Mouse (Mus musculus) stomach, embryonic 16.5 days (tissue): ENCODE data around the gene Thy1. TPM values are rescaled to one million over a fixed set of nuclear protein-coding genes. Genes with fewer than 3 reads are reported as not detected.

Source experiments
- ATAC-seq: fragments of 200-750 bp; cut with Nextera tagmentation; 2 replicates; pipeline ENCODE4 v1.8.0; 2017; ENCODE audit warnings: moderate number of reproducible peaks, moderate TSS enrichment; ENCODE audit not compliant: insufficient read depth, low FRiP score
- H3K27ac ChIP-seq: fragments of 300-500 bp; sonication (generic); 2 replicates; pipeline ENCODE4 v1.5.1; 2014; ENCODE audit warnings: low read length
- H3K27me3 ChIP-seq: fragments of 300-500 bp; sonication (generic); 2 replicates; pipeline ENCODE4 v1.6.1; 2014; ENCODE audit warnings: low read length, control low read depth, mixed read lengths; ENCODE audit not compliant: control insufficient read depth, insufficient read depth
- H3K36me3 ChIP-seq: fragments of 300-500 bp; sonication (generic); 2 replicates; pipeline ENCODE4 v1.6.1; 2014; ENCODE audit warnings: low read length; ENCODE audit not compliant: control insufficient read depth, insufficient read depth
- H3K4me1 ChIP-seq: fragments of 300-500 bp; sonication (generic); 2 replicates; pipeline ENCODE4 v1.6.1; 2014; ENCODE audit warnings: low read length, control low read depth, mixed read lengths; ENCODE audit not compliant: control insufficient read depth, insufficient read depth
- H3K4me2 ChIP-seq: fragments of 300-500 bp; sonication (generic); 2 replicates; pipeline ENCODE4 v1.6.1; 2014; ENCODE audit warnings: low read depth, low read length, mixed read lengths
- H3K4me3 ChIP-seq: fragments of 300-500 bp; sonication (generic); replicated peaks from 2 replicates; pipeline ENCODE4 v1.5.1; 2014; ENCODE audit warnings: mild to moderate bottlenecking, low read length
- H3K9ac ChIP-seq: fragments of 300-500 bp; sonication (generic); 2 replicates; pipeline ENCODE4 v1.6.1; 2014; ENCODE audit warnings: low read length
- H3K9me3 ChIP-seq: fragments of 300-500 bp; sonication (generic); replicated peaks from 2 replicates; pipeline ENCODE4 v1.6.1; 2016; ENCODE audit warnings: low read length, control low read depth; ENCODE audit not compliant: control insufficient read depth
- WGBS: fragments of 180-500 bp; shearing (Covaris S2); extraction: QIAGEN DNeasy Blood & Tissue Kit; methylation state at CpG from one replicate; pipeline ENCODE4 v1.1.7; 2014; 5-methylcytosine and 5-hydroxymethylcytosine counted together
- polyA plus RNA-seq: library from polyadenylated mRNA; unstranded; fragments of >200 nt; fragmentation: Nextera tagmentation; extraction: Ambion mirVana; gene quantifications from 2 replicates; pipeline ENCODE4 v1.2.1, GENCODE M21; 2015

The Thy1 gene
- polyA plus RNA-seq, 1 experiment from 2014 or later, result 2.0 TPM

GRCm38 (mm10) chr9:44077266-44077910, 34.2 kb downstream of the Thy1 start:
- Histone ChIP-seq H3K4me2 (no peak overlapping the region), H3K4me1 (peaks cover 31% of the 10 kb centered on the region), H3K36me3 (no peaks in the 10 kb centered on the region), H3K27ac (no peak overlapping the region), H3K4me3 (no peak overlapping the region), H3K27me3 (no peaks in the 10 kb centered on the region), H3K9me3 (no peaks in the 10 kb centered on the region), H3K9ac (no peak overlapping the region)
- 88% methylated on average over 11 of the region's 11 CpGs for WGBS
- ATAC-seq, result no peak

- H3K27ac ChIP-seq, result peak overlapping the region; percentile 67
- H3K4me3 ChIP-seq, result no peak overlapping the region
- WGBS, result 75% methylated on average over 10 of the region's 10 CpGs
- H3K9ac ChIP-seq, result peak overlapping the region; percentile 36; the same call in 1 of the 2 replicates
- H3K4me2 ChIP-seq, result peak overlapping the region; percentile 27; the same call in 1 of the 2 replicates
- no peaks in the 10 kb centered on the region for H3K27me3 ChIP-seq
- no peaks in the 10 kb centered on the region for H3K36me3 ChIP-seq
- H3K4me1 ChIP-seq, result peaks cover 27% of the 10 kb centered on the region
- no peaks in the 10 kb centered on the region for H3K9me3 ChIP-seq
- ATAC-seq, result no peak
Observed at GRCm38 (mm10) chr9:44078136-44078797, 35.1 kb downstream of the Thy1 start.

GRCm38 (mm10) chr9:44078955-44079756, 36.0 kb downstream of the Thy1 start:
- peaks cover 35% of the 10 kb centered on the region for H3K4me1 ChIP-seq
- no peaks in the 10 kb centered on the region for H3K9me3 ChIP-seq
- 22% methylated on average over 16 of the region's 16 CpGs for WGBS
- H3K4me2 ChIP-seq, result peak overlapping the region; percentile 27; the same call in 1 of the 2 replicates
- peak overlapping the region; percentile 67 for H3K27ac ChIP-seq
- H3K4me3 ChIP-seq, result no peak overlapping the region
- no peaks in the 10 kb centered on the region for H3K36me3 ChIP-seq
- peak overlapping the region; percentile 36; the same call in 1 of the 2 replicates for H3K9ac ChIP-seq
- H3K27me3 ChIP-seq, result no peaks in the 10 kb centered on the region
- peak; percentile 87 for ATAC-seq

GRCm38 (mm10) chr9:44079997-44080780, 37.0 kb downstream of the Thy1 start:
- WGBS, result 58% methylated on average over 10 of the region's 10 CpGs
- Histone ChIP-seq H3K27me3 (no peaks in the 10 kb centered on the region), H3K27ac (0 out of 2 replicates have a peak overlapping the region, but pooled peaks have one; percentile 6), H3K9me3 (no peaks in the 10 kb centered on the region), H3K9ac (no peak overlapping the region), H3K4me2 (no peak overlapping the region), H3K36me3 (no peaks in the 10 kb centered on the region), H3K4me3 (no peak overlapping the region), H3K4me1 (peaks cover 39% of the 10 kb centered on the region)
- ATAC-seq, result no peak

- no peaks in the 10 kb centered on the region for H3K9me3 ChIP-seq
- peaks cover 44% of the 10 kb centered on the region for H3K4me1 ChIP-seq
- no peak overlapping the region for H3K4me2 ChIP-seq
- no peaks in the 10 kb centered on the region for H3K36me3 ChIP-seq
- H3K9ac ChIP-seq, result no peak overlapping the region
- H3K27me3 ChIP-seq, result no peaks in the 10 kb centered on the region
- H3K4me3 ChIP-seq, result no peak overlapping the region
- ATAC-seq, result no peak
- 58% methylated on average over 5 of the region's 5 CpGs for WGBS
- H3K27ac ChIP-seq, result no peak overlapping the region
Observed at GRCm38 (mm10) chr9:44080953-44081352, 37.8 kb downstream of the Thy1 start.

- no peaks in the 10 kb centered on the region for H3K36me3 ChIP-seq
- no peak for ATAC-seq
- H3K4me1 ChIP-seq, result peaks cover 46% of the 10 kb centered on the region
- H3K4me3 ChIP-seq, result no peak overlapping the region
- no peaks in the 10 kb centered on the region for H3K27me3 ChIP-seq
- no peak overlapping the region for H3K4me2 ChIP-seq
- no peak overlapping the region for H3K9ac ChIP-seq
- H3K9me3 ChIP-seq, result no peaks in the 10 kb centered on the region
- WGBS, result 65% methylated on average over 5 of the region's 5 CpGs
- H3K27ac ChIP-seq, result no peak overlapping the region
Observed at GRCm38 (mm10) chr9:44081581-44081980, 38.4 kb downstream of the Thy1 start.

GRCm38 (mm10) chr9:44082266-44082665, 39.1 kb downstream of the Thy1 start:
- H3K4me2 ChIP-seq, result no peak overlapping the region
- H3K27ac ChIP-seq, result no peak overlapping the region
- H3K4me3 ChIP-seq, result no peak overlapping the region
- no peak for ATAC-seq
- H3K9me3 ChIP-seq, result no peaks in the 10 kb centered on the region
- H3K27me3 ChIP-seq, result no peaks in the 10 kb centered on the region
- 88% methylated on average over 5 of the region's 5 CpGs for WGBS
- H3K4me1 ChIP-seq, result peaks cover 49% of the 10 kb centered on the region
- H3K9ac ChIP-seq, result no peak overlapping the region
- H3K36me3 ChIP-seq, result no peaks in the 10 kb centered on the region

- no peaks in the 10 kb centered on the region for H3K9me3 ChIP-seq
- H3K27me3 ChIP-seq, result no peaks in the 10 kb centered on the region
- peak overlapping the region; percentile 52 for H3K4me3 ChIP-seq
- ATAC-seq, result no peak
- peaks cover 55% of the 10 kb centered on the region for H3K4me1 ChIP-seq
- peak overlapping the region; percentile 73; the same call in 1 of the 2 replicates for H3K9ac ChIP-seq
- peak overlapping the region; percentile 54 for H3K27ac ChIP-seq
- H3K36me3 ChIP-seq, result no peaks in the 10 kb centered on the region
- 9% methylated on average over 23 of the region's 23 CpGs for WGBS
- H3K4me2 ChIP-seq, result peak overlapping the region; percentile 88
Observed at GRCm38 (mm10) chr9:44083392-44084121, 40.4 kb downstream of the Thy1 start.
